Mouse (Mus musculus): ENCODE results near the gene Smad3.

DNA sequence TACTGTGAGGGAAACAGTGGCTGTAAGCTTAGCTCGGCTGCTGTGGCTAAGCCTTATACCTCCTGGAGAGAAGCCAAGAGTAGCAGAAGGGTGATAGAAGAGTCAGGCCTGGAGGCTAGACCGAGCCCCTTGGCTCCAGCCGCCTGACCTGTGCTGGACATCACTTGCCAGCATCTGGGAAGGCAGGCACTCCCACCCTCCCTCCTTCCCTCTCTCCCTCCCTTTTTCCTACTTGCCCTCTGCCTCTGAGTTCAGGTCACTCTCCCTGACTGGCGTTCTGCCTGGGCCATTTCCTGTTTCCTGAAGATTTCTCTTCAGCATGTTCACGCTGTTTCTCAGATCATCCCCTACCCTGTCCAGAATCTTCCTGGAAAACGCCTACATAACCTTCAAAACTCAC lies 33.5 kb upstream of the Smad3 start:
- TF ChIP-seq POLR2A (IDR thresholded peaks at IDR 0.05; ENCODE audit: insufficient read length, low read depth) (no peak), USF1 (IDR thresholded peaks at IDR 0.05; ENCODE audit: low read depth) (no peak), E2F4 (IDR thresholded peaks at IDR 0.05; ENCODE audit: insufficient read depth) (no peak), MYOD1 (IDR thresholded peaks at IDR 0.05; ENCODE audit: control insufficient read depth in 1 of 3, insufficient read length in 2 of 3, low read depth in 2 of 3) (no peak), MYOG (IDR thresholded peaks at IDR 0.05; ENCODE audit: control insufficient read depth in 1 of 3, insufficient read depth in 1 of 3, insufficient read length in 2 of 3, low read depth in 2 of 3) (no peak), POLR2AphosphoS2 (IDR thresholded peaks at IDR 0.05; ENCODE audit: insufficient read length, low read depth) (no peak), TCF12 (IDR thresholded peaks at IDR 0.05; ENCODE audit: insufficient read depth, poor library complexity, severe bottlenecking) (no peak), CEBPB (IDR thresholded peaks at IDR 0.05; ENCODE audit: insufficient read depth, poor library complexity, severe bottlenecking) (no peak), TCF3 (IDR thresholded peaks at IDR 0.05; ENCODE audit: insufficient read length, low read depth) (no peak)
